Mouse (Mus musculus): ENCODE results near the gene Kcnip1.

Kcnip1 gene

GRCm38 (mm10) chr11:33663599-33663998 lies 329.4 kb downstream of the Kcnip1 start:
- DNase-seq (ENCODE audit: low read depth), result peak; percentile 68

GRCm38 (mm10) chr11:33660016-33660913 lies 332.7 kb downstream of the Kcnip1 start:
- DNase-seq (ENCODE audit: low read depth), result peak; percentile 93

- DNase-seq (ENCODE audit: low read depth), result no peak
Measured at GRCm38 (mm10) chr11:33655861-33656593, 336.9 kb downstream of the Kcnip1 start.

GRCm38 (mm10) chr11:33655221-33655620 lies 337.7 kb downstream of the Kcnip1 start:
- peak; percentile 31 for DNase-seq (ENCODE audit: low read depth)

- no peak for DNase-seq (ENCODE audit: low read depth)
Measured at GRCm38 (mm10) chr11:33654485-33654884, 338.5 kb downstream of the Kcnip1 start.

- no peak for DNase-seq (ENCODE audit: low read depth)
Measured at GRCm38 (mm10) chr11:33649358-33649757, 343.6 kb downstream of the Kcnip1 start.

GRCm38 (mm10) chr11:33637107-33637506 lies 355.8 kb downstream of the Kcnip1 start:
- DNase-seq (ENCODE audit: low read depth), result peak; percentile 84

- DNase-seq (ENCODE audit: low read depth), result no peak
Measured at GRCm38 (mm10) chr11:33627136-33627742, 365.7 kb downstream of the Kcnip1 start.

GRCm38 (mm10) chr11:33614218-33614617 lies 378.7 kb downstream of the Kcnip1 start:
- DNase-seq (ENCODE audit: low read depth), result peak; percentile 58

- no peak for DNase-seq (ENCODE audit: low read depth)
Measured at GRCm38 (mm10) chr11:33607784-33608183, 385.2 kb downstream of the Kcnip1 start.

GRCm38 (mm10) chr11:33603174-33603573 lies 389.8 kb downstream of the Kcnip1 start:
- no peak for DNase-seq (ENCODE audit: low read depth)

GRCm38 (mm10) chr11:33598986-33599385 lies 394.0 kb downstream of the Kcnip1 start, which contains the start of gene D130052B06Rik:
D130052B06Rik (plus strand) TSS chr11:33599302.
- no peak for DNase-seq (ENCODE audit: low read depth)

- DNase-seq (ENCODE audit: low read depth), result no peak
Measured at GRCm38 (mm10) chr11:33596655-33597054, 396.3 kb downstream of the Kcnip1 start.

- DNase-seq (ENCODE audit: low read depth), result no peak
Measured at GRCm38 (mm10) chr11:33592826-33593225, 400.1 kb downstream of the Kcnip1 start.

- no peak for DNase-seq (ENCODE audit: low read depth)
Measured at GRCm38 (mm10) chr11:33590771-33591170, 402.2 kb downstream of the Kcnip1 start.

- no peak for DNase-seq (ENCODE audit: low read depth)
Measured at GRCm38 (mm10) chr11:33586614-33587013, 406.3 kb downstream of the Kcnip1 start.

- no peak for DNase-seq (ENCODE audit: low read depth)
Measured at GRCm38 (mm10) chr11:33579621-33580020, 413.3 kb downstream of the Kcnip1 start.
